Mouse (Mus musculus): ENCODE measurements around the gene Aasdh.

The Aasdh gene

DNA sequence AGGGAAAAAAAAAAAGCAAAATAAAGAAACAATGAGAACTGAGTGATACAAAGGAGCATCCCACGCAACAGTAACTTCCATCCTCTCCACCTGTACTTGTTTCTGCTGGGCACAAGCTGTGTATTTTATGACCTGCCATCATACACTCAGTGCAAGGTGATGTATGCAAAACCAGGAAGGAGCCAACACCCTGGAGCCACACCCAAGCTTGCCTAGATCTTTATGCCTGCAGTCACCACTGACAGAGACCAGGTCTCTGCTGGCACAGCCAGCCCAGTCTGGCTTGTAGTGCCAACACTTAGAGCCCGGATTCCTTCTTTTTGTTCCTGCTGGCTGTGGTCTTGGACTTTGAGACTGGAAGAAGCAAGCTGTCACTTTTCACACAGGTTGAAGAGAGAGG is 63.5 kb downstream of the Aasdh start:
- DNase-seq (ENCODE audit: low read depth), result no peak

DNA sequence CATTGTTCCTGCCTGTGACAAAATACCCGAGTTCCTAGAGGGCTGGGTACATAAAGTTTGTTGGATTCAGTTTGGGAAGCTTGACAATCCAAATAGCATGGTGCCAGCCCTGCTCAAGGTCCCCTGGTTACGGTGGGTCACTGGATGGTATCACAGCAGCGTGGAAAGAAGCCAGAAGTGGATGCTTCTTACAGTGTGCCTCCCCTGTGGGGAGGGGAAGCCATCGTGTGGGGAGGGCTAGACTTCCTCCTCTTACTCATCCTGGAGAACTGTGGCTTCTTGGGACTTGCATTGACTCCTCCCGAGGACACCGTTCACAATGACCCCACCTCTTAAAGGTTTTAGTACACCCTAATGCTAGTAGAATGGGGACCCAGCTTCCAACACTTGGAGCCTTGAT is 65.5 kb downstream of the Aasdh start:
- no peak for DNase-seq (ENCODE audit: low read depth)

DNA sequence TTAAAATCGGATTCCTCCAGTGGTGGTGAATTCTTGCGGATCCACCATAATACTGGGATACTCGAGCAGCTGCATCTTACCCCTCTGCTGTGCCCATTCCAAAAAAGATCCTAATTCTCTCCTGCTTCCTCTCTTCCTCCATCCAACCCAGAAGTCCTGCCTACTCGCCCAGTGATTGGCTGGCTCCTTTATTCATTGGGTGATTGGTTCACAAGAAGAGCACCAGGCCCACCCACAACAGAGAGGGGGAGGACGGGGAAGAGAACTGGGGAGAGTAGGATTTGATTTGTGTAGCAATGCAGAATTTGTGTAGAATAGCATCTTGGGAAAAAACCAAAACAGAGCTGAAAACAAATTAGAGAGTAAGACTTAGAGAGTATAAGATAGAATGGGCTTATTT is 68.3 kb downstream of the Aasdh start:
- no peak for DNase-seq (ENCODE audit: low read depth)

DNA sequence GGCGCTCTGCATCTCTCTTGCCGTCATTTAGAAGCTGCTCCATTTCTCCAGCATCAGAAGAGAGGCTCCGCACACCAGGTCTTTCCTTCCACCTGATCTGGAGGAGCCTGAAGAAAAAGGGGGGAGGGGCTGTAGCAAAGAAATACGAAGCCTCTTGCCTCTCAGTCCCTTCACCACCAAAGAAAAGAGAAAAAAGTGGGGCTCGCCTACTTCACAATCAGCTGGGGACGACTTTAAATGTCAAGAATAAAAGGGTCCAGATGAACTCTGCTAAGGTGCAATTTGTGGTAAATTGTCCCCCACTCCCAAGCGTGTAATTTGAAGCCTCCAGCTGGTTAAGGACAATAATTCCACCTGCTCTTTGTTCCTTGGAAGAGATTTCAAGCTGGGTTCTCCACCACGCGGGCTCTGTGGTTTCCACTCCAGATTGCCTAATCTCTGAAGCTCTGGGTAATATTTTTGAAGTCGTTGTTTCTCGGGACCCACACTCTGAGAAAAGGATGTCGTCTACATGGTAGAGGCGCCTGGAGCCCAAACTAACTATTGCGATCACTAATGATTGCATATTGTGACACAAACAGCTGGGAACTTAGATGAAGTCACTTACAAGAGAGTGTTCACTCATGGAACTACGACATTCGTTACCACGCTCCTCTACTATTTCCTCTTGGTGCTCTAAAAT is 72.6 kb downstream of the Aasdh start:
- DNase-seq (ENCODE audit: low read depth), result no peak

DNA sequence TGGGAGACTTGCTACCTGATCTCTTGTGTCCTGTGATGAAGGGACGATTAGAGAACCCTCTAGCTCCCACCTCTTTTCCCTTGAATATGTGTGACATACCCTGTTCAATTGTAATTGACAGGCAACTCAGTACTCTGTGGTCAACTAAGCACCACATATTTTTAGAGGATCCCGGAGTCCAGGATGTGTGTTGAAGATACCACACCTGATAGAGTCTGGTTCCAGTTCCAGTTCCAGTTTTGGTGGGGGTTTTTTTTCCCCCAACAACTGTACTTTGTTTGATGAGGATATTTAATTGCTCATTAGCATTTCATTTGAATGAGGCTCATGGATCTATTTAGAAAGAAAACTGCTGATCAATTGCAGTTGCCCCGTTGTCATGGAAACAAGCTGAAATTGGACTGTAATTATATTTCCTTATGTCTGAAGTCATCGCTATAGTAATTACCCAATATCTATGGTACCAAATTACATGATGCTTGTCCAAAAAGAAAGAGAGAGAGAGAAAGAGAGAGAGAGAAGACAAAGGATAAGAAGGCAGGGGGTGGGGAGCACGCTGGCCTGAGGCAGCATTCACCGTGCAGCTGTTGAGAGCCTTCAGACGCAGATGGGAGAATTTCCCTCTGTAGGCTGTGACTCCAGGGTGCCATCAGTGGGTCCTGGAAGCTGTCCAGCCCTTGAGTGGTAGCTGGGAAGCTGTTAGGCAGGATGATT is 76.6 kb downstream of the Aasdh start:
- no peak for DNase-seq (ENCODE audit: low read depth)
